Mouse (Mus musculus) ES-E14 (cell line): ENCODE data around the gene Eif4b.

Experiments
- CHD2 ChIP-seq: IDR thresholded peaks from 2 replicates; pipeline ENCODE4 v1.6.1; 2014; ENCODE audit warnings: mild to moderate bottlenecking, low read depth, low read length, inconsistent platforms
- HCFC1 ChIP-seq: IDR thresholded peaks from 2 replicates; pipeline ENCODE4 v1.6.1; 2012; ENCODE audit warnings: low read length, inconsistent platforms, borderline replicate concordance; ENCODE audit not compliant: insufficient read depth
- MAFK ChIP-seq: IDR thresholded peaks from 2 replicates; pipeline ENCODE4 v1.6.1; 2014; ENCODE audit warnings: mild to moderate bottlenecking, low read depth, low read length, inconsistent platforms; ENCODE audit not compliant: insufficient read depth
- ZC3H11A ChIP-seq: IDR thresholded peaks from 2 replicates; pipeline ENCODE4 v1.6.1; 2012; ENCODE audit warnings: low read depth, mild to moderate bottlenecking, inconsistent platforms, low read length, borderline replicate concordance
- ZNF384 ChIP-seq: IDR thresholded peaks from 2 replicates; pipeline ENCODE4 v1.6.1; 2012; ENCODE audit warnings: low read depth, low read length, inconsistent platforms

DNA sequence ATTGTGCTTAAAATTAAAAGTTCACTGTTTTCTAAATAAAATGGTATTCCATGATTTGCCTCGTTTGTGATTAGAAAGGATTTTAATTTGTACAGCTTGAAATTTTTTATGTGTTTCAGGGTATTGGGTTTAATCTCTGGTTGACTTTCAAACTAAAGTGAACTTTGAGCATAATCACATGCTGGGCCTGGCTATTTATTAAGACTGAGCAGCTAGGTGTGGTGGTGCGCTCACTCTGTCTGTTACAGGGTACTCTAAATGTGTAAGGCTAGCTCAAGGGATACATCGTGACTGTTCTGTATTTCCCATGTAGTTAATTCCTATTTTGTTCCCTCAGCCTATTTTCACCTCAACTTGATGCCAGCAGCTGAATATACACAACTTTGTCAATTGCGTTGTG lies 8.6 kb downstream of the Eif4b start:
- no peak for TF ChIP-seq ZNF384
- TF ChIP-seq MAFK: no peak
- TF ChIP-seq CHD2: no peak
- TF ChIP-seq HCFC1: no peak
- no peak for TF ChIP-seq ZC3H11A
